Mouse (Mus musculus) forebrain, embryonic 10.5 days (tissue): ENCODE measurements at regions not wholly inside any gene's neighbourhood (a gene's known extent, or its start where the extent isn't known, plus 50 kb on each side); places are given as distances from the start of the nearest gene placed in this dataset.

ENCODE experiments used
- DNase-seq: peaks from one replicate; pipeline ENCODE4 v3.0.0-alpha.2; 2017; ENCODE audit warnings: low spot score; ENCODE audit errors: extremely low spot score
- H3K27ac ChIP-seq: fragments of 300-500 bp; sonication (generic); 2 replicates; pipeline ENCODE4 v1.5.1; 2016; ENCODE audit warnings: mild to moderate bottlenecking
- H3K27me3 ChIP-seq: fragments of 300-500 bp; sonication (generic); 2 replicates; pipeline ENCODE4 v1.6.1; 2016; ENCODE audit warnings: mild to moderate bottlenecking; ENCODE audit not compliant: poor library complexity, severe bottlenecking
- H3K36me3 ChIP-seq: fragments of 300-500 bp; sonication (generic); replicated peaks from 2 replicates; pipeline ENCODE4 v1.6.1; 2016; ENCODE audit warnings: mild to moderate bottlenecking, moderate library complexity
- H3K4me1 ChIP-seq: fragments of 300-500 bp; sonication (generic); 2 replicates; pipeline ENCODE4 v1.6.1; 2016
- H3K4me3 ChIP-seq: fragments of 300-500 bp; sonication (generic); 2 replicates; pipeline ENCODE4 v1.5.1; 2016; ENCODE audit warnings: mild to moderate bottlenecking, moderate library complexity
- H3K9me3 ChIP-seq: fragments of 300-500 bp; sonication (generic); 2 replicates; pipeline ENCODE4 v1.6.1; 2016; ENCODE audit warnings: mild to moderate bottlenecking, moderate library complexity
- WGBS: fragments of 180-500 bp; shearing (Covaris S2); methylation state at CpG from one replicate; pipeline ENCODE4 v1.1.7; 2016; 5-methylcytosine and 5-hydroxymethylcytosine counted together

- no peaks in the 10 kb centered on the region for H3K9me3 ChIP-seq
- no peaks in the 10 kb centered on the region for H3K36me3 ChIP-seq
- H3K4me1 ChIP-seq: no peaks in the 10 kb centered on the region
- no peak for DNase-seq
- no peaks in the 10 kb centered on the region for H3K27me3 ChIP-seq
- H3K27ac ChIP-seq: no peak overlapping the region
- no peak overlapping the region for H3K4me3 ChIP-seq
- WGBS: 67% methylated on average over 3 of the region's 3 CpGs
Measured at GRCm38 (mm10) chr1:61437603-61438002, 201.0 kb upstream of the Pard3b start.

- H3K27ac ChIP-seq: no peak overlapping the region
- no peaks in the 10 kb centered on the region for H3K27me3 ChIP-seq
- 85% methylated on average over 3 of the region's 3 CpGs for WGBS
- H3K4me3 ChIP-seq: no peak overlapping the region
- H3K36me3 ChIP-seq: no peaks in the 10 kb centered on the region
- no peak for DNase-seq
- H3K9me3 ChIP-seq: no peaks in the 10 kb centered on the region
- H3K4me1 ChIP-seq: peaks cover 7% of the 10 kb centered on the region
Measured at GRCm38 (mm10) chr1:61461435-61461834, 177.2 kb upstream of the Pard3b start.

- no peak overlapping the region for H3K27ac ChIP-seq
- WGBS: 88% methylated on average over 5 of the region's 5 CpGs
Measured at GRCm38 (mm10) chr1:61470617-61471214, 167.9 kb upstream of the Pard3b start.

GRCm38 (mm10) chr1:61471779-61472578, 166.6 kb upstream of the Pard3b start:
- Histone ChIP-seq H3K4me3 (no peak overlapping the region), H3K27me3 (no peaks in the 10 kb centered on the region), H3K36me3 (no peaks in the 10 kb centered on the region), H3K9me3 (no peaks in the 10 kb centered on the region), H3K27ac (no peak overlapping the region), H3K4me1 (peaks cover 7% of the 10 kb centered on the region; the same call in 1 of the 2 replicates)
- WGBS: 80% methylated on average over 6 of the region's 6 CpGs
- no peak for DNase-seq

More at GRCm38 (mm10) chr1:61470617-61471214, 167.9 kb upstream of the Pard3b start:
- H3K4me3 ChIP-seq: no peak overlapping the region
- no peaks in the 10 kb centered on the region for H3K27me3 ChIP-seq
- DNase-seq: no peak
- H3K4me1 ChIP-seq: peaks cover 7% of the 10 kb centered on the region; the same call in 1 of the 2 replicates
- H3K9me3 ChIP-seq: no peaks in the 10 kb centered on the region
- no peaks in the 10 kb centered on the region for H3K36me3 ChIP-seq

GRCm38 (mm10) chr1:61472579-61473242, 165.9 kb upstream of the Pard3b start:
- WGBS: 88% methylated on average over 13 of the region's 13 CpGs
- Histone ChIP-seq H3K27ac (no peak overlapping the region), H3K36me3 (no peaks in the 10 kb centered on the region), H3K4me1 (peaks cover 7% of the 10 kb centered on the region; the same call in 1 of the 2 replicates), H3K4me3 (no peak overlapping the region), H3K9me3 (no peaks in the 10 kb centered on the region), H3K27me3 (no peaks in the 10 kb centered on the region)
- DNase-seq: no peak

GRCm38 (mm10) chr1:61485459-61485858, 153.2 kb upstream of the Pard3b start:
- DNase-seq: no peak
- WGBS: 94% methylated on average over 3 of the region's 3 CpGs
- Histone ChIP-seq H3K4me3 (no peak overlapping the region), H3K36me3 (no peaks in the 10 kb centered on the region), H3K27me3 (no peaks in the 10 kb centered on the region), H3K27ac (no peak overlapping the region), H3K9me3 (peaks cover under 1% of the 10 kb centered on the region; the same call in 1 of the 2 replicates), H3K4me1 (no peaks in the 10 kb centered on the region)

GRCm38 (mm10) chr1:61524886-61525285, 113.7 kb upstream of the Pard3b start:
- no peak for DNase-seq
- Histone ChIP-seq H3K9me3 (no peaks in the 10 kb centered on the region), H3K36me3 (no peaks in the 10 kb centered on the region), H3K27ac (no peak overlapping the region), H3K27me3 (no peaks in the 10 kb centered on the region), H3K4me1 (peaks cover 14% of the 10 kb centered on the region), H3K4me3 (no peak overlapping the region)
- WGBS: 76% methylated on average over 1 of the region's 1 CpGs

- WGBS: 94% methylated on average over 8 of the region's 8 CpGs
- no peak overlapping the region for H3K27ac ChIP-seq
- no peak overlapping the region for H3K4me3 ChIP-seq
- DNase-seq: no peak
- H3K27me3 ChIP-seq: no peaks in the 10 kb centered on the region
- H3K36me3 ChIP-seq: no peaks in the 10 kb centered on the region
- H3K9me3 ChIP-seq: no peaks in the 10 kb centered on the region
- H3K4me1 ChIP-seq: peaks cover 24% of the 10 kb centered on the region
Measured at GRCm38 (mm10) chr1:61525881-61526280, 112.7 kb upstream of the Pard3b start.

GRCm38 (mm10) chr1:61528757-61529156, 109.9 kb upstream of the Pard3b start:
- no peaks in the 10 kb centered on the region for H3K36me3 ChIP-seq
- H3K27ac ChIP-seq: no peak overlapping the region
- no peak for DNase-seq
- no peak overlapping the region for H3K4me3 ChIP-seq
- no peaks in the 10 kb centered on the region for H3K27me3 ChIP-seq
- 87% methylated on average over 15 of the region's 15 CpGs for WGBS
- H3K9me3 ChIP-seq: no peaks in the 10 kb centered on the region
- peaks cover 38% of the 10 kb centered on the region for H3K4me1 ChIP-seq

- peak; percentile 31 for DNase-seq
- H3K36me3 ChIP-seq: no peaks in the 10 kb centered on the region
- H3K4me1 ChIP-seq: peaks cover 38% of the 10 kb centered on the region
- H3K4me3 ChIP-seq: no peak overlapping the region
- H3K27ac ChIP-seq: peak overlapping the region; percentile 63
- 44% methylated on average over 3 of the region's 3 CpGs for WGBS
- H3K9me3 ChIP-seq: no peaks in the 10 kb centered on the region
- no peaks in the 10 kb centered on the region for H3K27me3 ChIP-seq
Measured at GRCm38 (mm10) chr1:61530166-61530565, 108.5 kb upstream of the Pard3b start.

- no peaks in the 10 kb centered on the region for H3K9me3 ChIP-seq
- peak overlapping the region; percentile 79 for H3K27ac ChIP-seq
- WGBS: 51% methylated on average over 5 of the region's 5 CpGs
- peaks cover 38% of the 10 kb centered on the region for H3K4me1 ChIP-seq
- no peaks in the 10 kb centered on the region for H3K27me3 ChIP-seq
- no peaks in the 10 kb centered on the region for H3K36me3 ChIP-seq
- peak; percentile 23 for DNase-seq
- no peak overlapping the region for H3K4me3 ChIP-seq
Measured at GRCm38 (mm10) chr1:61531487-61531886, 107.1 kb upstream of the Pard3b start.

GRCm38 (mm10) chr1:61540081-61540480, 98.5 kb upstream of the Pard3b start:
- H3K27ac ChIP-seq: no peak overlapping the region
- no peaks in the 10 kb centered on the region for H3K9me3 ChIP-seq
- peaks cover 12% of the 10 kb centered on the region; the same call in 1 of the 2 replicates for H3K4me1 ChIP-seq
- H3K36me3 ChIP-seq: no peaks in the 10 kb centered on the region
- WGBS: 69% methylated on average over 3 of the region's 3 CpGs
- no peaks in the 10 kb centered on the region for H3K27me3 ChIP-seq
- no peak for DNase-seq
- H3K4me3 ChIP-seq: no peak overlapping the region

- no peak for DNase-seq
Measured at GRCm38 (mm10) chr1:61541166-61541565, 97.5 kb upstream of the Pard3b start.

More at GRCm38 (mm10) chr1:61541166-61541565, 97.5 kb upstream of the Pard3b start:
- H3K9me3 ChIP-seq: no peaks in the 10 kb centered on the region
- no peak overlapping the region for H3K4me3 ChIP-seq
- H3K27me3 ChIP-seq: no peaks in the 10 kb centered on the region
- H3K27ac ChIP-seq: no peak overlapping the region
- peaks cover 12% of the 10 kb centered on the region; the same call in 1 of the 2 replicates for H3K4me1 ChIP-seq
- WGBS: 92% methylated on average over 4 of the region's 4 CpGs
- no peaks in the 10 kb centered on the region for H3K36me3 ChIP-seq
